Mouse (Mus musculus) liver, adult 2 months (tissue): ENCODE results near the gene Map7d1. TPM values are rescaled to one million over a fixed set of nuclear protein-coding genes. Genes with fewer than 3 reads are reported as not detected.
A peak's percentile ranks its signal among the peaks of the same experiment; 100 is the strongest.

Experiments
- DNase-seq: peaks from one replicate; pipeline ENCODE4 v3.0.0-alpha.2; 2011; ENCODE audit warnings: low read depth, low spot score; ENCODE audit errors: extremely low read depth
- H3K27ac ChIP-seq: fragments of 200-500 bp; replicated peaks from 2 replicates; pipeline ENCODE4 v1.5.1; 2012; ENCODE audit warnings: low read depth, mild to moderate bottlenecking, control low read depth, inconsistent platforms, low read length; ENCODE audit not compliant: insufficient read depth
- H3K27me3 ChIP-seq: fragments of 200-500 bp; 2 replicates; pipeline ENCODE4 v1.6.1; 2012; ENCODE audit warnings: mild to moderate bottlenecking, moderate library complexity, low read length, inconsistent platforms; ENCODE audit not compliant: control insufficient read depth, insufficient read depth
- H3K36me3 ChIP-seq: fragments of 200-500 bp; 2 replicates; pipeline ENCODE4 v1.6.1; 2012; ENCODE audit warnings: low read length, inconsistent platforms; ENCODE audit not compliant: control insufficient read depth, insufficient read depth
- H3K4me1 ChIP-seq: fragments of 200-500 bp; 2 replicates; pipeline ENCODE4 v1.6.1; 2011; ENCODE audit warnings: low read length; ENCODE audit not compliant: control insufficient read depth, insufficient read depth
- H3K4me3 ChIP-seq: fragments of 200-500 bp; 2 replicates; pipeline ENCODE4 v1.5.1; 2011; ENCODE audit warnings: low read depth, mild to moderate bottlenecking, control low read depth, low read length, moderate library complexity; ENCODE audit not compliant: insufficient read depth
- H3K79me2 ChIP-seq: fragments of 200-500 bp; 2 replicates; pipeline ENCODE4 v1.6.1; 2012; ENCODE audit warnings: inconsistent platforms, mild to moderate bottlenecking, low read length, moderate library complexity; ENCODE audit not compliant: control insufficient read depth, insufficient read depth
- H3K9ac ChIP-seq: fragments of 200-500 bp; 2 replicates; pipeline ENCODE4 v1.6.1; 2012; ENCODE audit warnings: low read depth, mild to moderate bottlenecking, control low read depth, inconsistent platforms, low read length
- CTCF ChIP-seq: fragments of 200-500 bp; IDR thresholded peaks from 2 replicates; pipeline ENCODE4 v1.5.1; 2011; ENCODE audit warnings: low read depth, low read length, control low read depth
- POLR2A ChIP-seq: fragments of 200-500 bp; IDR thresholded peaks from 2 replicates; pipeline ENCODE4 v1.6.1; 2011; ENCODE audit warnings: low read length, control low read depth; ENCODE audit not compliant: insufficient read depth; ENCODE audit errors: extremely low read depth
- WGBS: fragments of 180-500 bp; shearing (Covaris S2); methylation state at CpG from one replicate; pipeline ENCODE4 v1.1.7; 2018; 5-methylcytosine and 5-hydroxymethylcytosine counted together
- polyA plus RNA-seq: library from polyadenylated mRNA; depleted of rRNA; stranded (reverse); fragments of >200 nt; gene quantifications from 2 replicates; pipeline ENCODE4 v1.2.3, GENCODE M21; 2012
- total RNA-seq: library from RNA; depleted of rRNA; stranded (reverse); fragments of >200 nt; gene quantifications from 2 replicates; pipeline ENCODE4 v1.2.3, GENCODE M21; 2014

The Map7d1 gene
- total and polyA plus RNA-seq, 2 experiments: 8.2 to 19.1 TPM

DNA sequence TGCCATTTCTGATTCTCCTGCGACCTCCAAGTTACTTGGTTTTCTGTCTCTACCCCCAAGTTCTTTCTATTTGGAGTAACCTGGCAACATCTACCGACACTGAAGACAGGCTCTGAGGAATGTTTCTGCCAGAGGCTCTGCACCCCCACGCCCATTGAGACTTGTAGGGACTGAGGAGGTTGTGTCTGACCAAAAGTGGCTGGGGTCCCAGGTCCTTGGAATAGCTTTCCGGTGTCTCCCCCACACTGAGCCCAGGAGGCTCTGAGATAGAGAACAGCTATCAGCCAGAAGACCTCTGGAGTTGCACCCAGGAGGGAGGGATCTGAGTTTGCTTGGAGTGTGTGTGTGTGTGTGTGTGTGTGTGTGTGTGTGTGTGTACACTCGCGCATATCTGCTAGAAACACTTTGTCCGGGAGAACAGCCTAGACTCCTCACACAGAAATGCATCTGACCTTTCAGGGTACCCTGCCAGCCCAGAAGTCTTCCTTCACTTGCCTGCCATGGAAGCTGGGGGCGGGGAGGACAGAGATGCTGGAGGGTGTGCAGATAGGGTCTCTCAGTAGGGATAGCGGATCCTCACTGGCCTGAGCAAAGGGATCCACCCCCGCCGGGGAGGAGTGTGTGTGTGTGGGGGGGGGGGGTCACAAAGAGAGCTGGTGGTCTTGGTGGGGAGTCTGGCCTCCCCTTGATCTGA is 31.3 kb upstream of the Map7d1 start:
- no peaks in the 10 kb centered on the region for H3K79me2 ChIP-seq
- no peaks in the 10 kb centered on the region for H3K36me3 ChIP-seq
- 43% methylated on average over 11 of the region's 11 CpGs for WGBS
- peaks cover 12% of the 10 kb centered on the region for H3K27me3 ChIP-seq
- no peak for TF ChIP-seq CTCF
- TF ChIP-seq POLR2A: no peak
- DNase-seq: no peak
- no peak overlapping the region for H3K4me3 ChIP-seq
- no peak overlapping the region for H3K27ac ChIP-seq
- peaks cover 2% of the 10 kb centered on the region for H3K4me1 ChIP-seq
- H3K9ac ChIP-seq: no peak overlapping the region

DNA sequence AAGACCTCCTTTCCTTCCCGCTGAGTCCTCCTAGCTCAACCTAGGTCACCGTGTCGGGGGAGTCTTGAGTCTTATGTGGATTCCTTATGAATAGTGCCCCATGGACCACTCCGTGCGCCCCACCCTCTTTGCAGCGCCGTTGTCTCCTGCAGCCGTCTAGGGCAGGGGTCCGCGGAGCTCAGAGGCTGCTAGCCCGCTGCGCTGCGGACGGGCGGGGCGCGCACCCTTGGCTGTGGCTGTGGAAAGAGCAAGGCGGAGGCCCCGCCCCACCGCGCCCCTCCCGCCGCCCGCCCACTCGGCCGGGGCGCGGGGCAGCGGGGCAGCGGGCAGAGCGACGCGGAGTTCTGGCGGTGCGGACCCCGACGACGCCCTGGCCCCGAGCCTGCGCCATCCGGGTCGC is 30.3 kb upstream of the Map7d1 start, which contains the start of gene Col8a2:
Gene Col8a2 (plus strand): TSS at position 302 of the 400 bp plus-strand sequence.
- 4% methylated on average over 36 of the region's 42 CpGs for WGBS
- no peaks in the 10 kb centered on the region for H3K79me2 ChIP-seq
- H3K4me3 ChIP-seq: peak within 1 kb of the TSS; percentile 47; the same call in 1 of the 2 replicates
- peak within 1 kb of the TSS; percentile 35 for H3K9ac ChIP-seq
- peaks cover 2% of the 10 kb centered on the region for H3K4me1 ChIP-seq
- H3K27me3 ChIP-seq: peaks cover 12% of the 10 kb centered on the region
- H3K27ac ChIP-seq: no peak within 1 kb of the TSS
- TF ChIP-seq CTCF: no peak
- DNase-seq: no peak
- H3K36me3 ChIP-seq: no peaks in the 10 kb centered on the region

DNA sequence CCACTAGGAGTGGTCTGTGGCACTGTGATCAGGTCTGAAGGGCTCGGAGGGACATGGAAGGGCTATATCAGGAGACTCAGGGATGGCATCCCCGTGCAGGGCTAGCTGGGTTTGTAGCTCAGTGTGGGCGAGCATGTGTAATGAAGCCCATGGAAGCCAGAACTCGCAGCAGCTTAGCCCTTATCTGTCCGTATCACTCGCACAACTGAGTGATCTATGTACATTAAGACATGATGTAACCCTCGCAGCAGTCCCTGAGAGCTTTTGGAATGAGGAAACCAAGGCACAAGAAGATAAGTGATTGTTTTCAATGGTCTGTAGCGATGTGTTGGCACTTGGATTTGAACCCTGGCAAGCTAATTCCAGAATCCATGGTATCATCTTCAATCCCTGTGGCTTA is 27.4 kb upstream of the Map7d1 start:
- no peak for DNase-seq
- no peaks in the 10 kb centered on the region for H3K79me2 ChIP-seq
- peaks cover 12% of the 10 kb centered on the region for H3K27me3 ChIP-seq
- no peaks in the 10 kb centered on the region for H3K36me3 ChIP-seq
- no peak for TF ChIP-seq POLR2A
- no peak for TF ChIP-seq CTCF
- no peak overlapping the region for H3K27ac ChIP-seq
- H3K9ac ChIP-seq: no peak overlapping the region
- 82% methylated on average over 8 of the region's 8 CpGs for WGBS
- H3K4me3 ChIP-seq: no peak overlapping the region
- peaks cover 2% of the 10 kb centered on the region for H3K4me1 ChIP-seq

DNA sequence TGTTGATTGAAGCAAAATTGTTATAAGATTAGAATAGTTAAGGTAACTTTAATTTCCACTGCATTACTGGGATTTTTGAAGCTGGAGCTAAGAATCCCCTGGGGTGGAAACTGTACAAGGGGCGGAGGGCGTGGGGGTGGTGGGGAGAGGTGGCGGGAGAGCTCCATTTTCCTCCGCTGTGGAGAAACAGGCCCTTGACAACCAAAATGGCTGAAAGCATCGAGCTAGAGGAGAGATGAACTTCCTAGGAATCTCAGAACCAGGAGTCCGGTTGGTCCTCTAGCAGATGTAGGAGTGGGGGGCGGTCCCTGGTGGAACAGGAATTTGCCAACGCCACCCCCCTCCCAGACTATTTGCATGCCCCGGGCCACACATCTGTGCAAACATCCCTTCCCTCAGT is 25.6 kb upstream of the Map7d1 start:
- DNase-seq: no peak
- WGBS: 68% methylated on average over 9 of the region's 9 CpGs
- H3K27me3 ChIP-seq: peaks cover 9% of the 10 kb centered on the region
- peaks cover 2% of the 10 kb centered on the region for H3K4me1 ChIP-seq
- no peak overlapping the region for H3K9ac ChIP-seq
- TF ChIP-seq POLR2A: no peak
- TF ChIP-seq CTCF: no peak
- no peak overlapping the region for H3K4me3 ChIP-seq
- H3K36me3 ChIP-seq: no peaks in the 10 kb centered on the region
- H3K27ac ChIP-seq: no peak overlapping the region
- H3K79me2 ChIP-seq: no peaks in the 10 kb centered on the region

DNA sequence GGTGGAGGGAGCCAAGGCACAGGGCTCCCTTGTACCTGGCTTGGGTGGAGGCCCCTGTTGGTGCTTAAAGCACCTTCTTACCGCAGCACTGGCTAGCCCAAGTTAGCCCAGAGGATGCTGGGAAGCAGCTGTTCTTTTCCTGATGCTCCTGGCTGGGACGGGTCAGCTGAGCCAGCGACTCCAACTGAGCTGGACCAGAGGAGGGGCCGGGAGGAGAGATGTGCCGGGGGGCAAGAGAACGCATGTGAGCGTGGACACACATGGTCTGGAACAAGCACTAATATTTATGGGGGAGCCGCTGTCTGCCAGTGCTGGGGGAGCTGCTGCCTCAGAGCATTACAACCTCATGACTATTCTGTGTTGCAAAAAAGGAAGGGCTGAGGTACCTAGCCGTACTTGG is 22.8 kb upstream of the Map7d1 start:
- Histone ChIP-seq H3K4me3 (no peak overlapping the region), H3K9ac (no peak overlapping the region), H3K27ac (no peak overlapping the region), H3K36me3 (no peaks in the 10 kb centered on the region; the same call in 1 of the 2 replicates), H3K27me3 (no peaks in the 10 kb centered on the region), H3K4me1 (no peaks in the 10 kb centered on the region), H3K79me2 (no peaks in the 10 kb centered on the region)
- no peak for TF ChIP-seq CTCF
- TF ChIP-seq POLR2A: no peak
- 88% methylated on average over 9 of the region's 9 CpGs for WGBS
- DNase-seq: no peak

DNA sequence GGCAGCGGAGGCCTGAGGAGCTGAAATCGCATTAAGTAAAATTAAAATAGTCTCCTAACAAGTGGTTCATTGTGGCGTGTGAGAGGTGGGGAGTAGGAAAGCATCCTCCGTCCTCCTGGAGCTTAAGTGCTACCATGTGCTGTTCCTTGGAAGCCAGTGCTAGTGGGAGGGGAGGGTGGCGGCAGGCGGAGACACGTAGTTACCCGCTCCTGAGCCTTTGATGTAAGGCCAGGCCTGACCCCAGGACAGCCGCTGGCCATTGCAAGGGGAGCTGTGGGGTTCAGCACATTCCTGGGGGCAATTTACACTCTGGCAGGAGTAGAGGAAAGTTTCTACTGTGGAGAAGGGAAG is 22.4 kb upstream of the Map7d1 start:
- no peak for DNase-seq
- Histone ChIP-seq H3K27ac (no peak overlapping the region), H3K4me3 (no peak overlapping the region), H3K27me3 (no peaks in the 10 kb centered on the region), H3K9ac (no peak overlapping the region), H3K79me2 (no peaks in the 10 kb centered on the region), H3K36me3 (peaks cover 1% of the 10 kb centered on the region; the same call in 1 of the 2 replicates), H3K4me1 (no peaks in the 10 kb centered on the region)
- WGBS: 77% methylated on average over 9 of the region's 9 CpGs
- no peak for TF ChIP-seq POLR2A
- TF ChIP-seq CTCF: no peak
